Mouse (Mus musculus) small intestine, adult 2 months (tissue): Measurements from ENCODE around the gene Kcnd1. TPM values are rescaled to one million over a fixed set of nuclear protein-coding genes. Genes with fewer than 3 reads are reported as not detected.
A peak's percentile ranks its signal among the peaks of the same experiment; 100 is the strongest.

Experiments used
- H3K27ac ChIP-seq: fragments of 200-500 bp; 2 replicates; pipeline ENCODE4 v1.5.1; 2012; ENCODE audit warnings: low read depth, low read length, control low read depth, inconsistent platforms; ENCODE audit not compliant: insufficient read depth
- H3K27me3 ChIP-seq: fragments of 200-500 bp; 2 replicates; pipeline ENCODE4 v1.6.1; 2012; ENCODE audit warnings: mild to moderate bottlenecking, moderate library complexity, low read length, inconsistent platforms; ENCODE audit not compliant: control insufficient read depth, insufficient read depth
- H3K36me3 ChIP-seq: fragments of 200-500 bp; 2 replicates; pipeline ENCODE4 v1.6.1; 2012; ENCODE audit warnings: mild to moderate bottlenecking, low read length, control low read depth, inconsistent platforms; ENCODE audit not compliant: control insufficient read depth, insufficient read depth
- H3K4me1 ChIP-seq: fragments of 200-500 bp; 2 replicates; pipeline ENCODE4 v1.6.1; 2012; ENCODE audit warnings: low read length, inconsistent platforms, mixed read lengths; ENCODE audit not compliant: control insufficient read depth, insufficient read depth, insufficient read length
- H3K4me3 ChIP-seq: fragments of 200-500 bp; 2 replicates; pipeline ENCODE4 v1.5.1; 2012; ENCODE audit warnings: low read depth, mild to moderate bottlenecking, control low read depth, inconsistent platforms, low read length, moderate library complexity
- CTCF ChIP-seq: fragments of 200-500 bp; IDR thresholded peaks from 2 replicates; pipeline ENCODE4 v1.5.1; 2012; ENCODE audit warnings: low read depth, mild to moderate bottlenecking, control low read depth, inconsistent platforms, low read length, moderate library complexity, mixed read lengths; ENCODE audit not compliant: insufficient replicate concordance, insufficient read length; ENCODE audit errors: extremely low read depth
- POLR2A ChIP-seq: fragments of 200-500 bp; IDR thresholded peaks from 2 replicates; pipeline ENCODE4 v1.6.1; 2012; ENCODE audit warnings: low read depth, mild to moderate bottlenecking, control low read depth, inconsistent platforms, low read length, moderate library complexity
- WGBS: fragments of 180-500 bp; shearing (Covaris S2); methylation state at CpG from one replicate; pipeline ENCODE4 v1.1.7; 2018; 5-methylcytosine and 5-hydroxymethylcytosine counted together
- polyA plus RNA-seq: library from polyadenylated mRNA; depleted of rRNA; stranded (reverse); fragments of >200 nt; gene quantifications from 2 replicates; pipeline ENCODE4 v1.2.3, GENCODE M21; 2012; rRNA removed

Gene Kcnd1
- polyA plus RNA-seq, 1 experiment, result 1.3 TPM

GRCm38 (mm10) chrX:7869826-7870225 is 47.7 kb downstream of the Kcnd1 start:
- no peaks in the 10 kb centered on the region for H3K27me3 ChIP-seq
- no peak overlapping the region for H3K27ac ChIP-seq
- H3K4me3 ChIP-seq, result no peak overlapping the region
- WGBS, result 47% methylated on average over 3 of the region's 3 CpGs
- no peaks in the 10 kb centered on the region for H3K4me1 ChIP-seq
- no peak for TF ChIP-seq CTCF
- H3K36me3 ChIP-seq, result peaks cover 38% of the 10 kb centered on the region

- H3K4me1 ChIP-seq, result peaks cover 3% of the 10 kb centered on the region; the same call in 1 of the 2 replicates
- H3K36me3 ChIP-seq, result peaks cover 12% of the 10 kb centered on the region; the same call in 1 of the 2 replicates
- H3K27me3 ChIP-seq, result no peaks in the 10 kb centered on the region
- 12% methylated on average over 20 of the region's 38 CpGs for WGBS
- TF ChIP-seq CTCF, result no peak
- peak; percentile 76; the same call in 1 of the 2 replicates for TF ChIP-seq POLR2A
- H3K27ac ChIP-seq, result peak within 1 kb of the TSS; percentile 26
- peak within 1 kb of the TSS; percentile 80 for H3K4me3 ChIP-seq
These were observed 55.9 kb downstream of the Kcnd1 start, which contains the start of gene Pim2 for GRCm38 (mm10) chrX:7878007-7878419. Pim2 (plus strand) TSS chrX:7878262.

- WGBS, result 13% methylated on average over 21 of the region's 21 CpGs
- peak overlapping the region; percentile 26; the same call in 1 of the 2 replicates for H3K27ac ChIP-seq
These were observed 56.4 kb downstream of the Kcnd1 start for GRCm38 (mm10) chrX:7878495-7878894.

GRCm38 (mm10) chrX:7879819-7880218 is 57.7 kb downstream of the Kcnd1 start:
- Histone ChIP-seq H3K4me1 (peaks cover 3% of the 10 kb centered on the region; the same call in 1 of the 2 replicates), H3K27me3 (no peaks in the 10 kb centered on the region), H3K27ac (no peak overlapping the region), H3K36me3 (0 out of 2 replicates have a peak, but pooled peaks cover 2% of the 10 kb centered on the region), H3K4me3 (0 out of 2 replicates have a peak overlapping the region, but pooled peaks have one; percentile 11)
- TF ChIP-seq POLR2A (no peak), CTCF (peak; percentile 35; the same call in 1 of the 2 replicates)
- WGBS, result 23% methylated on average over 11 of the region's 11 CpGs

More at GRCm38 (mm10) chrX:7878495-7878894, 56.4 kb downstream of the Kcnd1 start:
- H3K36me3 ChIP-seq, result peaks cover 7% of the 10 kb centered on the region; the same call in 1 of the 2 replicates
- H3K27me3 ChIP-seq, result no peaks in the 10 kb centered on the region
- peaks cover 3% of the 10 kb centered on the region; the same call in 1 of the 2 replicates for H3K4me1 ChIP-seq
- TF ChIP-seq CTCF, result no peak
- H3K4me3 ChIP-seq, result peak overlapping the region; percentile 80

GRCm38 (mm10) chrX:7883841-7884567 is 61.9 kb downstream of the Kcnd1 start, which contains the start of gene Slc35a2:
Slc35a2 (plus strand) TSS chrX:7884028.
- Histone ChIP-seq H3K4me3 (peak within 1 kb of the TSS; percentile 86), H3K27me3 (no peaks in the 10 kb centered on the region), H3K27ac (peak within 1 kb of the TSS; percentile 49; the same call in 1 of the 2 replicates), H3K36me3 (peaks cover 3% of the 10 kb centered on the region; the same call in 1 of the 2 replicates), H3K4me1 (no peaks in the 10 kb centered on the region; the same call in 1 of the 2 replicates)
- TF ChIP-seq CTCF (no peak), POLR2A (no peak; the same call in 1 of the 2 replicates)
- 11% methylated on average over 49 of the region's 49 CpGs for WGBS

Other genes starting within 250 kb of the Kcnd1 start
- 0.62 and 1.2 TPM in 2 replicates for gene Foxp3, start 248.6 kb upstream of the Kcnd1 start, polyA plus RNA-seq
- 0.98 and 1.6 TPM in 2 replicates for gene Ppp1r3f, start 248.0 kb upstream of the Kcnd1 start, polyA plus RNA-seq
- 5.0 and 11.1 TPM in 2 replicates for gene Ccdc22, start 216.8 kb upstream of the Kcnd1 start, polyA plus RNA-seq
- gene Cacna1f, start 215.2 kb upstream of the Kcnd1 start, polyA plus RNA-seq, result 0.03 and 0.04 TPM in 2 replicates
- 2.4 and 3.2 TPM in 2 replicates for gene Syp, start 183.8 kb upstream of the Kcnd1 start, polyA plus RNA-seq
- gene Prickle3, start 165.0 kb upstream of the Kcnd1 start, polyA plus RNA-seq, result 10.3 and 13.0 TPM in 2 replicates
- gene Plp2, start 150.9 kb upstream of the Kcnd1 start, polyA plus RNA-seq, result 99.6 and 138 TPM in 2 replicates
- 0.90 and 1.5 TPM in 2 replicates for gene Magix, start 141.0 kb upstream of the Kcnd1 start, polyA plus RNA-seq
- gene Gpkow, start 125.2 kb upstream of the Kcnd1 start, polyA plus RNA-seq, result 2.3 and 3.6 TPM in 2 replicates
- gene Wdr45, start 108.0 kb upstream of the Kcnd1 start, polyA plus RNA-seq, result 14.9 and 33.6 TPM in 2 replicates
- 0.10 and 0.25 TPM in 2 replicates for gene Gm45208, start 100.0 kb upstream of the Kcnd1 start, polyA plus RNA-seq
- gene Praf2, start 93.8 kb upstream of the Kcnd1 start, polyA plus RNA-seq, result 36.5 and 46.2 TPM in 2 replicates
- 16.3 and 65.1 TPM in 2 replicates for gene Ccdc120, start 71.4 kb upstream of the Kcnd1 start, polyA plus RNA-seq
- gene Tfe3, start 59.7 kb upstream of the Kcnd1 start, polyA plus RNA-seq, result 19.5 and 23.0 TPM in 2 replicates
- gene Gripap1, start 32.5 kb upstream of the Kcnd1 start, polyA plus RNA-seq, result 13.0 and 23.2 TPM in 2 replicates
- 22.0 and 45.8 TPM in 2 replicates for gene Otud5, start 19.1 kb downstream of the Kcnd1 start, polyA plus RNA-seq
- gene Pim2, start 56.0 kb downstream of the Kcnd1 start, polyA plus RNA-seq, result 6.8 and 14.5 TPM in 2 replicates
- 53.4 and 99.6 TPM in 2 replicates for gene Slc35a2, start 61.7 kb downstream of the Kcnd1 start, polyA plus RNA-seq
- gene Pqbp1, start 77.0 kb downstream of the Kcnd1 start, polyA plus RNA-seq, result 15.0 and 31.7 TPM in 2 replicates
- 20.8 and 31.8 TPM in 2 replicates for gene Timm17b, start 77.1 kb downstream of the Kcnd1 start, polyA plus RNA-seq
- gene Gm10491, start 85.5 kb downstream of the Kcnd1 start, polyA plus RNA-seq, result not detected in 2 replicates
- not detected in 2 replicates for gene Gm10490, start 87.3 kb downstream of the Kcnd1 start, polyA plus RNA-seq
- 10.8 and 21.1 TPM in 2 replicates for gene Pcsk1n, start 97.5 kb downstream of the Kcnd1 start, polyA plus RNA-seq
- gene Eras, start 106.3 kb downstream of the Kcnd1 start, polyA plus RNA-seq, result not detected in 2 replicates
- 5.8 and 11.0 TPM in 2 replicates for gene Hdac6, start 125.6 kb downstream of the Kcnd1 start, polyA plus RNA-seq
- 0.25 and 0.47 TPM in 2 replicates for gene Gata1, start 155.8 kb downstream of the Kcnd1 start, polyA plus RNA-seq
- 10.0 and 20.4 TPM in 2 replicates for gene Glod5, start 196.2 kb downstream of the Kcnd1 start, polyA plus RNA-seq